Mouse (Mus musculus): ENCODE data around the gene Plcb3. TPM values are rescaled to one million over a fixed set of nuclear protein-coding genes. Genes with fewer than 3 reads are reported as not detected.
A peak's percentile ranks its signal among the peaks of the same experiment; 100 is the strongest.

Plcb3 gene
- 10 to 100 TPM in 1 of 2 experiments, 1 to 10 TPM in 1; 9.7 to 12.5 TPM for total RNA-seq (2021)

- DNase-seq (ENCODE audit: low spot score in 2 of 2), result peak in 1 of 2 experiments; percentile 46
- intact Hi-C loops (cut with DNase I), result no loop called here
These were observed at the start of gene Plcb3 for GRCm38 (mm10) chr19:6975537-6976521. Plcb3 (minus strand) TSS chr19:6976470.

GRCm38 (mm10) chr19:7020224-7020641 is 44.0 kb upstream of the Plcb3 start:
- intact Hi-C loops (cut with DNase I), result loop anchor here (10.0 kb wide), 1 partner anchor 95 kb away; the partner anchor contains the start of genes Catsperz and Esrra
- DNase-seq (ENCODE audit: low spot score in 2 of 2), result no peak

DNA sequence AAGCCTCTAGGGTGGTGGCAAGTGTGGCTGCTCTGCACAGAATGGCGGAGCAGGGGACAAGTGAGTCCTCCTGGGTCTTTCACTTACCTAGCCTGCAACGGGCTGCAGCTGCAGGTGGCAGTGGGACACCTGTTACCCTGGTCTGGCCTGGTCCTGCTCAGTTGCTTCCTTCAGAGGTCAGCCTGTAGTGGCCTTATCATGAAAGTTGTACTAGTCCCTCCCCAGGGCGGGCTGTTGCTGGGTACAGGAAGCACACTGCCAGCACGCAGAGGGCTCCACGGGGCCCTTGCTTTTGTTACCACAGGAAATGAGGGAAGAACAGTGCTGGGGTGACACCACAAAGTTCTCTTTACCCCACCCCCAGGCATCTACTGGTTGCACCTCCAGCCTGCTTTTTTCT is 42.9 kb upstream of the Plcb3 start, which contains the start of gene Fermt3:
Gene Fermt3 (minus strand): TSS at position 279 of the 400 bp plus-strand sequence.
- DNase-seq (ENCODE audit: low spot score in 2 of 2), result no peak
- intact Hi-C loops (cut with DNase I), result no loop called here

DNA sequence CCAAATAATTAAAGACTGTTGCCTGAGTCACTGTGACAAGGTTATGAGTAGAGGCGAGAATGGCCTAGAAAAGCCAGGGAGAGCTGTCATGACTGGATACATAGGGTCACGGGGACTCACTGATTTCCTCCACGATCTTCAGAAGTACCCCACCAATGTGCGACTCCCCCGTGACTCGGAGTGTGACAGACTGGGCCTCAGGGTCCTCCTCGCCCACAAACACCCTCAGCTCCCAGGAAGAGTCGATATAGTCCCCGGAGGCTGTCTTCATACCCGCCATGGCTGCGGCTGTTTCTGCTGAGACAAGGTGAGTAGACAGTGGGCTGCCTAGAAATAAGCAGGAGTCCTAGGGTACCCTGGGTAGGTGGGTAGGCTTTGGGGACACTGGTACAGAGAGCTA is 42.3 kb upstream of the Plcb3 start:
- DNase-seq (ENCODE audit: low spot score in 2 of 2), result no peak
- intact Hi-C loops (cut with DNase I), result no loop called here

DNA sequence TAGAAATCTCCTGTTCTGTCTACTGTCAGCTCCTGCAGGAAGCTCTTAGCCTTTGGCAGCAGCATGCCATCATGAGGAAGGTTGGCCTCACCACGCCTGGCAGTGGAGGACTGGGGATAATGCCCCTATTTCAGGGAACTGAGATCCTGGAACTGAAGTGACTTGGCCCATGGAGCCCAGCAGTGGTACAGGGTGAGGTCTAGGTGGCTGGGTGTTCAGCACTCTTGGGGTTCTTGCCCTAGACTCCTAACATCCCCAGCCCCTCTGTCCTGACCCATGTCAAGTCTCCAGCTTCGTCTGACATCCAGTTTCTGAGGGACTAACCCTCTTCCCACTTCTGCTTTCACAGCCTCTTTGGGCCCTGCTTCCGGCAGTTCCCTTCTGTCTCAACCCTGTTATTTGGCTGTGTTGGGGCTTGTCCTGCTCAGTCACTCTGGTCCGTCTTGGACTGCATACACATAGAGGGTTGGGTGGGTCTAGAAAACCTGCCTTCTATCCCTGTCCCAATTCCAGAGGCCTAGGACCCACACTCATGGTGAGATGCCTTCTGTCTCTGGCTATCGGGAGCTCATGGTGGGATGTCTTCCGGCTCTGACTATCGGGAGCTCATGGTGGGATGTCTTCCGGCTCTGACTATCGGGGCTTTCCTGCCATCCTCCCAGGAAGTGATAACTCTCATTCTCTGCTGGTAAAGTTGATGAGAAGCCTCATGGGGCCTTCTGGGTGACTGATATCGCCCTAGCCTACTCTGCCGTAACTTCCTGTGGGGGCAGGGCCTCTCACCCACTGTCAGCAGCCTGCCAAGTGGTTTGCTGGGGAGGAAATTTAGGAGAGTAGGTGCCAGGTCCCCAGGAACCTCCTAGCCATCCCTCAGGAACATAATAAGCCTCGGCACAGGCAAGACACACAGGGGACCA is 41.5 kb upstream of the Plcb3 start:
- intact Hi-C loops (cut with DNase I), result no loop called here
- DNase-seq (ENCODE audit: low spot score in 2 of 2), result no peak

- DNase-seq (ENCODE audit: low spot score in 2 of 2), result no peak
- intact Hi-C loops (cut with DNase I), result no loop called here
These were observed 38.3 kb upstream of the Plcb3 start for GRCm38 (mm10) chr19:7014481-7015135.

- intact Hi-C loops (cut with DNase I), result no loop called here
- no peak for DNase-seq (ENCODE audit: low spot score in 2 of 2)
These were observed 37.7 kb upstream of the Plcb3 start for GRCm38 (mm10) chr19:7013984-7014383.

DNA sequence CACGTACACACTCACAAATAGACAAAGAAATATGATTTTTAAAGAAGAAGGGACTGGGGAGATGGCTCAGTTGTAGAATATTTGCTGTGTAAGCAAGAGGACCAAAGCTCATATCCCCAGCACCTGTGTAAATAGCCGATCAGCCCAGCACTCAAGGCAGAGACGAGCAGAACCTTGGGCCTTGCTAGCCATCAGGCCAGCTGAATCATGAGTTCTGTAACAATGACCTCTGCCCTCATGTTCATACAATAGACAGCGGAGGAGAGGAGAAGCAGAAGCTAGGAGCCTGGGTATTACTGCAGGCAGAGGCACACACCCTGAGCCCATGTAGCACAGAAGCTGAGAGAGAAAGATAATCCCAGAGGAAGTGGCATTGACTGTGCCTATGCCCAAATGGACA is 36.2 kb upstream of the Plcb3 start:
- no peak for DNase-seq (ENCODE audit: low spot score in 2 of 2)
- intact Hi-C loops (cut with DNase I), result no loop called here

DNA sequence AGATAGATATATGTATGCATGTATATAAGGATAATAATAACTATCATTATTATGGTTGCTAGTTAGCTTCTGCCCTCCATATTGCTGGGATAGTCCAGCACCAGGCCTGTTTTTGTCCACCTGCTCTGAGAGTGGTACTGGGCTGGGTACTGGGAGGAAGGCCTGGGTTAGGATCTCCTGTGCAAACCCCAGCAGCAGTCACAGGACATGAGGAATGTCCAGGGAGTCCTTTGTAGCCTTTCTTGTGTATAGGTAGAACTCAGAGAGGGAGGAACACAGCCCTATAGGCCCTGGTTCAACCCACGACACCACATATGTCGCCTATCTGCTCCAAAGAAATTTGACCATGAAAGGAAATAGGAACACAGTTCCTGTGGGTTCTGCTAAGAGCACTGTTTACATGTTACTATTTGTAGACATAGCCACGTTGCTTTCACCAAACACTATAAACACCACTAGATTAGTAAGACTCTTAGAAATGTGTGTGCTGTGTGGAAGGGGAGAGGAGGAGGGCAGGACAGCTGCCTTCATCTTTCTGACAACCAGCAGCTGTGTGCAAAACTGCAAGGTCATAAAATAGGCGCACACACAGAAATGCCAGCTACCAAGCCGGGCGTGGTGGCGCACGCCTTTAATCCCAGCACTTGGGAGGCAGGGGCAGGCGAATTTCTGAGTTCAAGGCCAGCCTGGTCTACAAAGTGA is 30.8 kb upstream of the Plcb3 start:
- DNase-seq (ENCODE audit: low spot score in 2 of 2), result no peak
- intact Hi-C loops (cut with DNase I), result no loop called here

- no peak for DNase-seq (ENCODE audit: low spot score in 2 of 2)
- intact Hi-C loops (cut with DNase I), result no loop called here
These were observed 23.2 kb upstream of the Plcb3 start for GRCm38 (mm10) chr19:6999360-7000063.

DNA sequence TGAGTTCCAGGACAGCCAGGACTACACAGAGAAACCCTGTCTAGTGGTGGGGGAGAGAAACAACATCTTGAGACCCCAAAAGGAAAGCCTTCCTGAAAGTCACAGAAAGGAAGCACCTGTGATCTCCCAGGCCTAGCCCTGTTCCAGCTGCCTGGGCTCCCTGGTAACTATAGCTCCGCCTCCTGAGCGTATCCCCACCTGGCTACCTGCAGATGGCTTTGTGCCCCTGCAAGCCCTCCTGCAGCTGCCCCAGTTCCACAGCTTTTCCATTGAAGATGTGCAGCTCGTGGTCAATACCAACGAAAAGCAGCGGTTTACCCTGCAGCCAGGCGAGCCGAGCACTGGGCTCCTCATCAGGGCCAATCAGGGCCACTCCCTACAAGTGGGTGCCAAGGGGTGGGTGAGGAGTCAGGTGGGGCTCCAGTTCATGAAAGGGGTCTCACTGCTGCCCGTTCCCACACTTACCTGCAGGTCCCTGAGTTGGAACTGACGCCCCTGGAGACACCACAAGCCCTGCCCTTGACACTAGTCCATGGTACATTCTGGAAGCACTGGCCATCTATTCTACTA is 21.5 kb upstream of the Plcb3 start:
- DNase-seq (ENCODE audit: low spot score in 2 of 2), result no peak
- intact Hi-C loops (cut with DNase I), result no loop called here

DNA sequence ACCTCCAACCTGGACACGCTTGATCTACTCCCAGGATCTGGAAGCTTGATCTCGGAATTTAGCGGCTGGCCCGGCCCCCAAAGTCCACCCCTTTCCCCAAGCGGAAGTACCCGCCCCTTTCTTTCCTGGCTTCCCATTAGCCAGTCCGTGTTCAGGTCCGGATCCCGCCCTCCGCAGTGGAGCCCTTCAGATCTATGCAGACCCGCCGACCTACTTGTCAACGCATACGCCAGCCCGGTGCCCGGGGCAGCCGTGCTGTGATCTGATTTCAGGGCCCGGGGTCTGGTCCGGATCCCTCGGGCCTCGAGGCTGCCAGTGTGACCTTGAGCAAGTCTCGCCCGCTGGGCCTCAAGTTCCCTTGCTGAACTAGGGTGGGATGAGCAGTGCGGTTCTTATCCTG is 19.7 kb upstream of the Plcb3 start, which contains the start of the genes Nudt22 and Trpt1:
Gene Nudt22 (minus strand): TSS at position 112 of the 400 bp plus-strand sequence.
Gene Trpt1 (plus strand): TSS at position 126 of the 400 bp plus-strand sequence.
- DNase-seq (ENCODE audit: low spot score in 2 of 2), result peak; percentile 84 to 85
- intact Hi-C loops (cut with DNase I), result no loop called here

GRCm38 (mm10) chr19:6995255-6995991 is 19.2 kb upstream of the Plcb3 start:
- no peak for DNase-seq (ENCODE audit: low spot score in 2 of 2)
- intact Hi-C loops (cut with DNase I), result no loop called here

DNA sequence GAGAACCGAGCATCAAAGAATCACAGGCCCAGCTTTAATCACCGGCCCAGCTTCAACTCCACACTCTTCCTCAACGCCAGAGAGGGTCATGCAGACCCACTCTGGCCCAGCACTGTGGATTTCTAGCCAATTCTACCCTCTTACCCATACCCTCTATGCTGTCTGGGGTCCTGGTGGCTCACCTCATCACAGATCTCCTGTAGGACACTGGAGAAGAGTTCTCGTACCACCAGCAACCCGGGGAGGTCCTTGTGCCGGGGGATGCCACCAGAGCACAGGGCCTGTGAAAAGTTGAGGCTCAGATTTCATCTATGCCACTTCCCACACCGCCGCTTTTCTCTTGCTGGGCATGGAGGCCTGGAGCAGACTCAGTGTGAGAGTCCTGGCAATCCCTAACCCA is 18.2 kb upstream of the Plcb3 start:
- intact Hi-C loops (cut with DNase I), result no loop called here

GRCm38 (mm10) chr19:6994002-6994401 is 17.7 kb upstream of the Plcb3 start:
- intact Hi-C loops (cut with DNase I), result no loop called here
- no peak for DNase-seq (ENCODE audit: low spot score in 2 of 2)

More for the DNA sequence above, 18.2 kb upstream of the Plcb3 start:
- DNase-seq (ENCODE audit: low spot score in 2 of 2), result no peak

GRCm38 (mm10) chr19:6993011-6993770 is 16.9 kb upstream of the Plcb3 start:
- intact Hi-C loops (cut with DNase I), result no loop called here
- DNase-seq (ENCODE audit: low spot score in 2 of 2), result no peak

Data from left cerebral cortex, postnatal 36 days (tissue).